Mouse (Mus musculus): ENCODE data around the gene Aldh3b2.
A peak's percentile ranks its signal among the peaks of the same experiment; 100 is the strongest.
"Not testable (repeated sequence)": the region's sequence is repeated elsewhere in the genome, so short reads cannot be mapped to it uniquely, and the experiment has no call there.

Aldh3b2 gene

GRCm38 (mm10) chr19:3946715-3947114 is 25.4 kb upstream of the Aldh3b2 start:
- DNase-seq (ENCODE audit: low spot score in 2 of 2), result peak; percentile 65 to 87

GRCm38 (mm10) chr19:3947813-3948212 is 24.3 kb upstream of the Aldh3b2 start:
- DNase-seq (ENCODE audit: low spot score in 2 of 2), result no peak

DNA sequence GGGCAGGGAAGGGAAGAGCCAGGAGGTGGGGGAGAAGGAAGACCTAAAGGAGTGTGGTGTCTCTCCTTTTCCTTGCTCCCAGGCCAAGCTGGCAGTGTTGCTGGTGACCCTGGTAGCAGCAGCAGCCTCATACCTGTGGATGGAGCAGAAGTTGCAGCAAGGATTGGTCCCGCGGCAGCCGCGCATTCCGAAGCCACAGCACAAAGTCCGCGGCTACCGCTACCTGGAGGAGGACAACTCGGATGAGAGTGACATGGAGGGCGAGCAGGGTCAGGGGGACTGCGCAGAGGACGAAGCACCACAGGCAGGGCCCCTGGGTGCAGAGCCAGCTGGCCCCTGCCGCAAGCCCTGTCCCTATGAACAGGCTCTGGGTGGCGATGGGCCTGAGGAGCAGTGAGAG is 23.6 kb upstream of the Aldh3b2 start:
- no peak for DNase-seq (ENCODE audit: low spot score in 2 of 2)

DNA sequence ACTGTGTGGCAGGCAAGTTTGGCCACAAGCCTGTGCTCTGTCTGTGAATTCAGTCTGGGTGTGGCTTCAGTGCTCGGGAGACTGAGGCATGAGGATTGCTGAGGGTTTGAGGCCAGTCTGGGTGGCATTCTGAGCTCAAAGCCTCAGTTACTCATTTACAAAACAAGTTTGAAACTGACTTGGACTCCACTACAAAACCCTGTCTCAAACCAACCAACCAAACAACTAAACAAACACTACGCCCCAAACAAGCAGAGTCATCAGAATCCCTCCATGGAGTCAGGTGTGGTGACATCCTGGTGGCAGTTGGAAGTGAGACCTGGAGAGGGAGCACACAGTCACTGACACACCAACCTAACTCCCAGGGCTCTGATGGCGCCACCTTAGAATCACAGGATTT is 21.8 kb upstream of the Aldh3b2 start:
- DNase-seq (ENCODE audit: low spot score in 2 of 2), result no peak

- no peak for DNase-seq (ENCODE audit: low spot score in 2 of 2)
Observed at GRCm38 (mm10) chr19:3951461-3951860, 20.7 kb upstream of the Aldh3b2 start.

- DNase-seq (ENCODE audit: low spot score in 2 of 2), result no peak
Observed at GRCm38 (mm10) chr19:3952099-3952498, 20.0 kb upstream of the Aldh3b2 start.

- no peak for DNase-seq (ENCODE audit: low spot score in 2 of 2)
Observed at GRCm38 (mm10) chr19:3955033-3955432, 17.1 kb upstream of the Aldh3b2 start.

DNA sequence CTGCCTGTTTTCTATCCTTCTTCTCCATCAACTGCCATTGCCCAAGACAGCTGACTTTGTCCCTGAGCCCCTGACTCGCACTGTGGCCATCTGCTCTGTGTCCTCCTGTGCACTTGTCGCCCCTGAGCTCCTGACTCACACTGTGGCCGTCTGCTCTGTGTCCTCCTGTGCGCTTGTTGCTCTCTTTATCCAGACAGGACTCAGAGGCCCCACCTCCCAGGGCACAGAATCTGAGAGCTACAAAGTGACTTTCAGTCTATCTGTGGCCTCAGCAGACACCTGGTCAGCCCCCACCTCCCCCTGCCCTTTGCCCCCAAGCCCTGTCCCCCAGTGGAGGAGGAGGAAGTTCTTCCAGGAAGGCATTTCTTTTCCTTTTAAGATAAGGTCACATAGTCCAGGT is 16.3 kb upstream of the Aldh3b2 start:
- DNase-seq (ENCODE audit: low spot score in 2 of 2), result no peak

DNA sequence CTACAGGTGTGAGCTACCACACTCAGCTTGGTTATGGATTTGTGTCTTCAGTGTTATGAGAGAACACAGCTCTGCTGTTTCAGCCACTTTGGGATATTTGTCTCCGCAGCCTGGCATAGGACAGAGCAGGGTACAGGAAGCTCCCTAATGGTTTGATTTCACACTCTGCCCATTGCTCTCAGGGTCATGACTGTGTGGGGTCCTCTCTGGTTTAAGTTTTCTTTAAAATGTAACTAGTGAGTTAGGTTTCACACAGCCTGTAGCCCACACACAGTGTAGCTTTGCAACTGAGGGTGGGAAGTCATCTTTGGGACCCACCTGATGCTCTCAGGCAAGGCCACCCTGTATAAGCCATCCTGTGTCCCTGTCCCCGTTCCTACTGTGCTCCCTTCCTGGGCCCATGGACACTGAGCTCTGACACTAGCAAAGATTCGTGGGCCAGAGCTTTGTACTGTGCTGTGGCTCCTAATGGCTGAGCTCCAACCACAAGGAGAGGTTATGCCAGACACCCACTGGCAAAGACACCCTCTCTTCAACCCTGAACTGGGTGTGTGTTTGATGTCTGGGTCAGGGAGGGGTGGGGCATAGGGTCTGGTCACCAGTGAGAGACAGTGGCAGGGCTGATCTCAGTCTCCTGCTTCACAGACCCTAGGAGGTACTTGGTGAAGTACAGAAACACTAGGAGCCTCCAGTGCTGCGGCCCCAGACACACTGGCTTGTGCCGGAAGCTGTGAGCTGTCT is 14.7 kb upstream of the Aldh3b2 start:
- not testable (repeated sequence) for DNase-seq (ENCODE audit: low spot score in 2 of 2)

- no peak for DNase-seq (ENCODE audit: low spot score in 2 of 2)
Observed at GRCm38 (mm10) chr19:3958470-3958869, 13.7 kb upstream of the Aldh3b2 start, which contains the start of gene Aldh3b3. Gene Aldh3b3, plus strand, starts transcription at chr19:3958645.

DNA sequence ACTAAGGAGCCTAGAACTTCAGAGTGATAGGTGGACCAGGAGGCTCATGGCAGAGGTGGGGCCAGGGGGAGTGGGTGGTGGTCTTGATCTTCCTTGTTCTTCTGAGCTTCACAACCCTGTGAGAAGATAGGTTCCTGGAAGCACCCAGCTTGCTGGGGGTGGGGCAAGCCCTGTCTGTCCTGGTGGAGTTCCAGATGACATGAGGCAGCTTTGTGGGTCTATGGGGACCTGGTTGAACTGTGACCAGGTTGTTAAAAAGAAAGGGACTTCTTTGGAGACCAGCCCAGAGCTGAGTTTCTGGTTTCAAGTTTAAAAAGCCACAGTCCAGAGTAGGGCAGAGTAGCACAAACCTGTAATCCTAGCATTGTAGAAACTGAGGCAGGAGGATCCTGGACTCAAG is 13.1 kb upstream of the Aldh3b2 start:
- no peak for DNase-seq (ENCODE audit: low spot score in 2 of 2)

DNA sequence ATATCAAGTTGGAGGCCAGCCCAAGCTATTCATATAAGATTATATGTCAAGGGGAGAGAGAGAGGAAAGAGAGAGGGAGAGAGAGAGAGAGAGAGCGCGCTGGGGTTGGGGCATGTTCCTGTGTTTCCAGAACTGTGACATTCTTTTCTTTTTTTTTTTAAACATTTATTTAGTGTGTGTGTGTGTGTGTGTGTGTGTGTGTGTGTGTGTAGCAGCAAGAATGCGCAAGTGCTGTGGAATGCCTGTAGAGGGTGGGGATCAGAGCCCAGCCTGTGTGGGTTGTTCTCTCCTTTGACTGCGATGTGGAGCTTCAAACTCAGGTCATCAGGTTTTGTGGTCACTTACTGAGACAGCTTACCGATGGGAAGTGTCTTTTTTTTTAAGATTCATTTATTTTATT is 11.9 kb upstream of the Aldh3b2 start:
- DNase-seq (ENCODE audit: low spot score in 2 of 2), result no peak

GRCm38 (mm10) chr19:3961805-3962204 is 10.3 kb upstream of the Aldh3b2 start:
- not testable (repeated sequence) for DNase-seq (ENCODE audit: low spot score in 2 of 2)

- DNase-seq (ENCODE audit: low spot score in 2 of 2), result no peak
Observed at GRCm38 (mm10) chr19:3962469-3962868, 9.7 kb upstream of the Aldh3b2 start.

GRCm38 (mm10) chr19:3964030-3964429 is 8.1 kb upstream of the Aldh3b2 start:
- no peak for DNase-seq (ENCODE audit: low spot score in 2 of 2)

- no peak for DNase-seq (ENCODE audit: low spot score in 2 of 2)
Observed at GRCm38 (mm10) chr19:3966330-3967075, 5.6 kb upstream of the Aldh3b2 start.

GRCm38 (mm10) chr19:3967258-3967657 is 4.9 kb upstream of the Aldh3b2 start:
- no peak for DNase-seq (ENCODE audit: low spot score in 2 of 2)

DNA sequence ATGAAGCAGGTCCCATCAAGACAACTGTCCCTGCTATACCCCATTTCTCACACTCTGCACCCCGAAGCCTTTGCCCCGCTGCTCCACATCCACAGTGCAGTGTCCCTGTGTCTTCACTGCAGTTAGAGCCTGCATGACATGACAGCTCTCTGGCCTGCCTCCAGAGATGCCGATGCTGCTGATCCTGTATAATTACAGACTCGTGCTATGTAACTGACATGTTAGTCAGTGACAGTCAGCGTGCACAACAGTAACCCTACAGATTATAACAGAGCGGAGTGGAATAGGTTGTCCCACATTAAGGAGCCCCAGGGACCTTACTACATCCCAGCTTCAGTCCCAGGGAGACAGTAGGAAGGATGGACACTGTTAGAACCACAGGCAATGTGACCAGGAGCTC is 2.5 kb downstream of the Aldh3b2 start:
- not testable (repeated sequence) for DNase-seq (ENCODE audit: low spot score in 2 of 2)

- DNase-seq (ENCODE audit: low spot score in 2 of 2), result no peak
Observed at GRCm38 (mm10) chr19:3975866-3976265, 3.7 kb downstream of the Aldh3b2 start.

DNA sequence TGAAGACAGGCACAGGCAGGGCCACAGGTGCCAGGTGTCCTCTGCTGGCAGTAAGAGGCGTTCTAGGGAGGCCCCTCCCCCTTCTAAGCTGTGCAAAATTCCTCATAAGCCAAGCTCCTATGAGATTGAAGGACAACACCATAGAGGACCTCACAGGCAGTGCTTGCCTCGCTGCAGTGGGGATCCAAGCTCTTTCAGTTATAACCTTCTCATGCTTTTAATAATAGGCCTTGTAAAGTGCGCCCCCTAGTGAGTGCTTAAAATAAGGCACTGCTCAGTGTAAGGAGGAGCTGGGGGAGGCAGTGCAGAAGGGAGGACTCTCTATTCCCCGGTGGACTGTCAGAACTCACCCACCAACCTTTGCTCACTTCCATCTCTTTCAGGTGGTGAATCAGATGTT is 8.2 kb downstream of the Aldh3b2 start:
- DNase-seq (ENCODE audit: low spot score in 2 of 2), result peak; percentile 76 to 90

- no peak for DNase-seq (ENCODE audit: low spot score in 2 of 2)
Observed at GRCm38 (mm10) chr19:3980917-3981316, 8.8 kb downstream of the Aldh3b2 start.

- DNase-seq (ENCODE audit: low spot score in 2 of 2), result no peak
Observed at GRCm38 (mm10) chr19:3983527-3984200, 11.5 kb downstream of the Aldh3b2 start.

GRCm38 (mm10) chr19:3985261-3985681 is 13.1 kb downstream of the Aldh3b2 start:
- no peak for DNase-seq (ENCODE audit: low spot score in 2 of 2)
